Mouse (Mus musculus) adrenal gland, adult 8-10 months (tissue): ENCODE measurements around the gene Lrr1. TPM values are rescaled to one million over a fixed set of nuclear protein-coding genes. Genes with fewer than 3 reads are reported as not detected.

Experiments
- DNase-seq: peaks from one replicate; pipeline ENCODE4 v3.0.0; 2022
- microRNA-seq, 2 experiments: library from miRNA; unstranded; fragments of <30 nt; microRNA quantifications; one replicate each; pipeline ENCODE4 v1.2.0; 2022
- total RNA-seq, 4 experiments: library from RNA; stranded (reverse); gene quantifications; 2 replicates each; pipeline ENCODE4 v1.2.4; 2022

The Lrr1 gene
- total RNA-seq, 4 experiments from 2014 or later, result not detected

DNA sequence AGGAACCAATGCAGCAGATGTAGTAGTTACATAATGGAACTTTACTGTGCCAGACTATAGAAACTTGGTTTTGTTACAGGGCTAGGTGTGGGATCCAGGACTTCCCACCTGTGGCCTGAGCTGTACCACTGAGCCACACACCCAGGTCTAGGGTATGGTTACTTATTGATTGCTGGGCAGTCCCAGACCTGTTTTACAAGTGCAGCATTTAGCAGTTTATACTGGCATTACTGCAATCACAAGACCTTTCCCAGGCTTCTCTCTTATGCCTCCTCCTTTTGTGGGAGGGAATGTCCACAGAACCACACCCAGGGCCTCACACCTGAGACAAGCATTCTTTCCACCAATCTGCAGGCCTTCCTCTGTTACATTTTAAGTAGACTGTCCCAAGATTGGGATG lies 30.4 kb downstream of the Lrr1 start:
- no peak for DNase-seq

DNA sequence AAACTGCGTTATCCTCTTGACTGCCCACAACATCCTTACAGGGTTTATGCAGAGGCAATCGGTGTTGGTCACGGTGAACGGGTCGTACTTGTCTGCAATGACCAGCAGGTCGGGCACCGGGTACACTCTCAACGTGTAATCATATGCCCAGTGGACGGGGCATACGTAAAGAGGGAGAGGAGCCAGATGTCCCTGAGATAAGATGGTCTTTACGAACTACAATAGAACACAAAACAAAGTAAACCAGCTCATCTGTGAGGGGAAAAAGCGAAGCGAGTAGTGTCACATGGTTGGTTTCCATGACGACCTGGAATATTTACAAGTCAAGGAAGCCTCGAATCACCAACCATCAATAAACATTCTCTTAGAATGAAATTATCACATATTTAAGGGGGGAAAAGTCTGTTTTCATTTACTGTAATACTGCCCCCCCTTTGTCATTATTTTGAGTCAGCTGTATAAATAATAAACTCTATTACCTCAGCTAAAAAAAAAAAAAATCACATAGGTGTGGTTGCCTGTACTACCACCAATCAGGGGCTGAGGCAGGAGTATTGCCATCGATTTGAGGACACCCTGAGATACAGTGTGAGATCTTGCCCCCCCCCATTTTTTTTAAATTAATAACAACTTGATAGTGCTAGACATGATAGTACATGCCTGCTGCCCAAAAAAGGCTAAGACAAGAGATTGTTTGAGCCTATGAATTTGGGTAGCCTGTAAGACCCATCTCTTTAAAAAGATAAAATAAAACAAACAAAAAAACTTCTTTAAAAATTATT lies 35.6 kb downstream of the Lrr1 start, which contains the start of gene Gm49384:
Gene Gm49384, minus strand, starts transcription at position 216 of the 782 bp plus-strand sequence.
- no peak for DNase-seq

DNA sequence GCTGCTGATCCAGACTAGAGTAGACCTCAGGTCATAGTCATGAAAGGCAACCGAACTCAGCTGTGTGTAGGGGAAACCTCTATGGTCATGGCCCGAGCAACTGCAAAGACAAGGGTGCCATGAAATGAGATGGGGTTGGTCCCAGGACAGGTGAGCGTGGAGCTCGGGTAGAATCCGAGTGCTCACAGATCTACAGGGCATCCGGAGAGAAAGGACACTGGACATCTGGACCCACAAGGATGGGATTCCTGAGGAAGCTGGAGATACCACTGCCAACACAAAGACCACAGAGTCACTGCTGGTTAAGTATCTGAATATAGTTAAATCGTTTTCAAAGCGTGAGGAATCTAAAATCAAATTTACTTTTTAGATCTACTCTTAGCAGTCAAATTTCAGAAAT lies 38.8 kb downstream of the Lrr1 start:
- no peak for DNase-seq

DNA sequence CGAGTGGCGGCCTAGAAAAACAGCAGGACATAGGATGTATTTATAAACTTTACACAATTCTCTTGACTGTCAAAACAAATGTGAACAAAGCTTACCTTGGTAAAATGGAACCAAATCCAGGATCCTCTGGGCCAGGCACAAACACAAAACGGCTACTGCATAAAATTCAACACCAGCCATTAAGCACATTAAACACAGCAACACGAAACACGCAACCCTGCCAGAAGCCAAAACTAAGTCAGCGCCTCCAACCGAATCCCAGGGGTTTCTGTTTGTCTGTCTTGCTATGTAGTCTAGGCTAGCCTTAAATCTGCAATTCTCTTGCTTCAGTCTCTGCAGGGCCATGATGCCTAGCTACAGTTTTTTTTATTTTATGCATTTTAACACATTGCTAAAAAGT lies 39.3 kb downstream of the Lrr1 start:
- DNase-seq, result no peak

DNA sequence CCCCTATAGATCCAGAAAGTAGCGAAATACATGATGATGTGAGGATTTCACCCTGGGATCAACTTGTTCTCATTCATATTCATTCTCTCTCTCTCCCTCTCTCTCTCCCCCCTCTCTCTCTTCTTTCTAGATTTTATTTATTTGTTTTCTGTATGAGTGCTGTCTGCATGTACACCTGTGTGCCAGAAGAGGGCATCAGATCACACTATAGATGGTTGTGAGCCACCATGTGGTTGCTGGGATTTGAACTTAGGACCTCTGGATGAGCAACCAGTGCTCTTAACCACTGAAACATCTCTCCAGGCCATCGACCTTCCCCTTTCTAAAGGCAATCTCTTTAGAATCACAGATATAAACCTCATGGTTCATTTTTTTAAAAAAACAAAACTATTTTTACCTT lies 39.9 kb downstream of the Lrr1 start:
- DNase-seq, result no peak

DNA sequence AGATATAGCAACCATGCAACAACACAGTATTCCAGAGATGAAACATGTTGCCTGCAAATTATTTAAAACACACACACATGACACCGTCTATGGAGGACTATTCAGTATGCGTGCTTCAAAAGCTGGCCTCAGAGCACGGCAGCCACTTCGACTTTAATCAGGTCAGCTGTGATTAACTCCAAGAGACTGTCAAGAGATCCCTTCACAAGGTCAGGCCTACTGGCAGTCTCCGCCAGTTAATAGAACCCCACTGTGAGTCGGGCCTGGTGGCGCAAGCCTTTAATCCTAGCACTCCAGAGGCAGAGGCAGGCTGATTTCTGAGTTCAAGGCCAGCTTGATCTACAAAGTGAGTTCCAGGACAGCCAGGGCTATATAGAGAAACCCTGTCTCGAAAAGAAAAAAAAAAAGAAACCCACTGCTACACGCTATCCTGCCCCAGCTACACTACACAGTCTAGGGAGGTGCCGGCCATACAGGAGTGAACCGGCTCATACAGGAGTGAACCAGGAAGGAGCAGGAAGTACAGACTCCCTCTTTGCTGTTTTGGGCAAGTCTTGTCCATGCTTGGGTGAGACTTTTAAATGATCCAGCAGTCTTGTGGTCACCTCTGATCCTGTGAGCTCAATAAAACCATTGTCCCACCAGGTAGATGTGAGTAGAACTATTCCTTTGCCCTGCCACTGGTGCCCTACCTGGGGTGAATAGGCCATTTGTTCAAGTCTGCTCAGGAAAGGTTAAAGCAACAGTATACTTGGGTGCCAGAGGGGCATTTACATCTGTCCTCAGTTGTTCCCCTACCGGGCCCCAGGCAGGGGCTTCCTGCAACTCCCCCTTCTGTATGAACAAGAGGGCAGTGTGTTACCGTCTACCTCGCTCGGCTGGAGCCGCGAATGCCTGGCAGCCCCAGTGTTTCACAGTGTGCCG lies 41.7 kb downstream of the Lrr1 start:
- DNase-seq, result no peak

DNA sequence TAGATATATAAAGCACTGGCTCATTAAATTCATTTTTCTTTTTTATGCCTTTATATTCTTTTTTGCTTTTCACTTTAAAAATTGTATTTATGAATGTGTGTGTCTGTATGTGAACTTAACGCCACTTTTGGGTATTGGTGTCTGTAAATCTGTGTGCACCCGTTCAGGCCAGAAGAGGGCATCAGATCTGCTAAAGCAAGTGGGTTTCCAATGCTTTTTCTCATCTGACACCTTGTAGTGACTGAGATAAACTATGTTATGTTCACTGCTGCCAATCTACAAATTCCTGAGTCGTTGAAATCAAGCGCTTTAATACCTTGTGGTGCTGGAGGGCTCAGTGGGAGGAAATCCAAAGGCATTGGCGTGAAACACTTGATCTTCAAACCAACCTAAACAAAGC lies 42.4 kb downstream of the Lrr1 start:
- no peak for DNase-seq

DNA sequence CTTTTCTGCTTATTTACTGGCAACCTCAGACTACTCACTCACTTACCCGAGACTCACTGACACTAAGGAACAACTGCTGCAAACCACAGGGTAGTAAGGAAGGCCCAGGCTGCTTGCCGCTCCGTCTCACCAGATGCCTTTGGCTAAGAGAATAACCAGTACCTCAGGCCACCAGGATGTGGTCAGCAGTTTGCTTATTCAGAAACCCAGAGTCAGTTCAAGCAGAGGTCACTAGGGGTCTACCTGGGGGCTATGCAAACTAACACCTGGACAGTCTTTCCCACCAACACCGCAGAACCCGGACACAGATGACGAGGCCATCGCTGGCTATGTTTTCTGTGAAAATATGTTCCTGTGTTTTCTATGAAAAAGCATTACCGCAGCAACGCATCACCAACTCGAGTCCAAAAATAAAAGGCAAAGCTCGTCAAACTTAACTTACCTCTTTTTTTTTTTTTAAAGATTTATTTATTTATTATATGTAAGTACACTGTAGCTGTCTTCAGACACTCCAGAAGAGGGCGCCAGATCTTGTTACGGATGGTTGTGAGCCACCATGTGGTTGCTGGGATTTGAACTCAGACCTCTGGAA lies 44.7 kb downstream of the Lrr1 start:
- no peak for DNase-seq

DNA sequence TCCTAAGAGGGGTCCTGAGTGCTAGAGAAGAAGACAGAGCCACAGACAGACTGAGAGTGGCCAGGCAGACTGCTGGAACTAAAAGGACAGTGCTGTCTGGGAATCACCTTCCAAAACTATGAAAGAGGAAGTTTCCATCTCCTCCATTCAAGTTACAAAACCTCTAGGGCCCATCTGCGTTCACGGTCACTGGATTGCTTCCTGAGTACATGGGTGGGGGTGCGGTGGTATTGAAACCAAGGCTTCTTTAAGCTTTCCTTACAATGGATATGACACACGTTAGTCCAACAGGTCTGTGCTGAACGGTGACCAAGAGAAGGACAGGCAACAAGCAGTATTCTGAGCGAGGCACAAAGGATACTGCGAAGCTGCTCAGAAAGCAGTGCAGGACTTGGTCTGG lies 45.8 kb downstream of the Lrr1 start:
- DNase-seq, result no peak

DNA sequence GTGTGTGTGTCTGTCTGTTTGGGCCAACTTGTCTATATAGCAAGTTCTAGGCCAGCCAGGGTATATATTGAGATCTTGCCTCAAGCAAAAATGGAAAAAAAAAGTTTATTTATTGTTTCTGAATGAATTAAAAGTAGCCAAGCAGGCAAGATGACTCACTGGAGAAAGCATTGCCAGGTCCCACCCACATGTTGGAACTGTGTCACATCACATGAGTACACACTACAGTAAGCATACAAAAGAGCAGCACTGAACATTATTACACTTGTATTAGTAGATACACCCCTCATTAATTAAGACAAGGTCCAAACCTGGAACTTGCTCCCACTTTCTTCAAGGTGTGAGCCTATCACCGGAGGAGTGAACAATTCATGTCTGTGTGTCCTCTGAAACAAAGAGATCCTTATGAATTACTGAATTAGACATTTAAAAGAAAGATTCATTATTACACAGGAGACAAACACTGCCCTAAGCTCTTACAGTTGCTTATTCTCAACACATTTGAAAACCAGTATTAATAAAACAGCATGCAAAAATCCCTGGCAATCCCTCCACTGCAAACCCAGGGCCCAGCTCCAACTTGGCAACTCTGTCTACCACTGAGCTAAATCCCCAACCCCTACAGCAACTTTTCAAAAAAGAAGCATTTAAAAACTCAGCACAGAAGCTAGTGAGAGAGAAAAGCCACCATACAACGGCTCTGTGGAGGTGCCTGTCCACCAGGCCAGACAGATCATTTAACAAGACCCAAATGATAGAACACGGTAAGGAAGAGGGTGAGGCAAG lies 46.6 kb downstream of the Lrr1 start:
- peak; percentile 34 for DNase-seq

DNA sequence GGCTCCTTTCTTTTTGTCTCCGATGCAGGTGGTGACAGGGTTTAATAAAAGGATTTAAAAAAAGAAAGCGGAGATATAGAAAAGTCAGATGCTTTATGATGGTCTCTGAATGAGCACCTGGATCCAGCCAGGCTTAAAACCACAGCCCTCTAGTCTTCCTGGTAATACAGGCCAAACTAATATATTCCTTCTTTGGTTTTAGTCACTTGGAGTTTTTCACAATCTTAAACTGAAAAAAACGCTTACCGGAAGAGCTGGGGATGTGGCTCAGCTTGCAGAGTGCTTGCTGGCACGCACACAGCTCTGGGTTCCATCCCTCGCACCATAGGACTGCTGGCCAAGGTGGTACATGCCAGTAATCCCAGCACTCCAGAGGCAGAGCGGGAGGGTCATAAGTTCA lies 48.0 kb downstream of the Lrr1 start:
- no peak for DNase-seq

DNA sequence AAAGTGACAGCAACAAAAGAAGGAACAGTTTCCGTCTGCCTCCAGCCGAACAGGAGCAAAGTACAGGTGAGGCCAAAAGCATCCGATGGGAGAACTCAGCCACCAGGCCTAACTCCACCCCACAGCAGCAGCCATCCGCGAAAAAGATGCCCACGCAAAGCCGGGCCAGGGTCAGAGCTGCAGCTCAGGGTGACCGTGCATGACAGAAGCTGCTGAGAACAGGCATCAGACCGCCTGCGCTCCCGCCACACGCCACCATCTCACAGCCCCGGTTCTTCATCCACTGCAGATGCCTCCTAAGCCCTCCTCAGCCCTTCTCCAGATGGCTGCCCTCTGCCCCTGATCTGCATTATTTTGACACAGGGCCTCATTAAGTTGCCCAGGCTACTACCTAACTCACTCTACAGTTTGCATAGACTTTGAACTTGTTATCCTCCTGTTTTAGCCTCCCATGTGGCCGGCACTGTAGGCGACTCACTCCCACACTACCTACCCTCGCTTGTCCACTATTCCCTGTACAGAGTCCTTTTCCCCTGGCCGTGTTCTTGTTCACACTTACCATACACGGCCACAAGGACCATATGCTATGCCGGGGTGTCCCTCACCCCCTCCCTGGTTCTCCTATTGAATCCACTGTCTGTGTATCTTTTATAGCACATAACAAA lies 52.1 kb downstream of the Lrr1 start:
- DNase-seq, result no peak

DNA sequence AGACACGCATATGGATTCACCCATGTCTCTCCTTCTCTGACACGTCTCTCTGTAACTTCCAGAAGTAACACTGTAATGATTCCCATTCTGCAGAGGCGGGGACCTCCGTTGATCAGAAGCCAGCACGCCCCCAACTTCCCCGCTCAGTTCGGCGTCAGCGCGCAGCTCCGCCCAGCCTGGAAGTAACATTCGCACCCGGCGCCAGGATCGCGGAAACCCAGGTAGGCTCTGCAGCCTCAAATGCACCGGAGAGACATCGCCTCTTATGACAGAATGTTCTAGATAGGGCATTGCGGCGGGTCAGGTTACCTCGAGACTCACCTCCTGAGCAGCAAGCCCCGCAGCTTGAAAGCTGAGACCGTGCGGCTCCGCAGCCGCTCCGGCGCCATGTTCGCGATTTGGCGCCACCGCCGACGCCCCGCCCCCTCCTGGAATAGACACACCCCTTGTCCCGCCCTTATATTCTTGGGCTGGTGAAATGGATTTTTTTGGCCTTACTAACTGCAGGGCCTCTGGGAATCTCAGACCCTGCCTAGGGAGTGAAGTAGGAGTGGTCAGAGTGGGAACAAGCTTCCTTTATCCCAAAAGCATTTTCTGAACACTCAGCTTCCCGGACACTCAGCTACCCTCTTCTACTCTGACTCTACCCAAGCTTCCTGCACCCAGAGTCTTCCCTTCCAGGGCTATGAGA lies 59.3 kb downstream of the Lrr1 start, which contains the start of gene Pole2:
Gene Pole2, minus strand, starts transcription at position 420 of the 691 bp plus-strand sequence.
- peak; percentile 69 for DNase-seq

Small RNAs within 50 kb of the gene (microRNA-seq; reads per million reads assigned to microRNA genes)
- 0 reads per million in 2 experiments for gene Gm47287
- 0.70 to 1.5 reads per million in 2 experiments for gene Gm47295

Other genes with a start within 250 kb of the Lrr1 start
- gene Rps29, start 9.6 kb upstream of the Lrr1 start, total RNA-seq, result 1,000 to 10,000 TPM; 1,288 to 1,496 (median 1,367) TPM
- 100 to 1,000 TPM; 457 to 680 (median 548) TPM for gene Rpl36al, start 15.3 kb downstream of the Lrr1 start, total RNA-seq
- 10 to 100 TPM; 59.8 to 89.4 (median 61.3) TPM for gene Mgat2, start 15.3 kb downstream of the Lrr1 start, total RNA-seq
- 1 to 10 TPM; 5.1 to 8.0 (median 5.8) TPM for gene Gm49383, start 28.3 kb downstream of the Lrr1 start, total RNA-seq
- 1 to 10 TPM in 3 of 4 experiments, under 1 TPM in 1; 0.94 to 2.2 (median 1.5) TPM for gene Dnaaf2, start 29.6 kb downstream of the Lrr1 start, total RNA-seq
- 1 to 10 TPM; 3.6 to 7.2 (median 5.3) TPM for gene Gm49384, start 35.5 kb downstream of the Lrr1 start, total RNA-seq
- 1 to 10 TPM; 1.9 to 2.6 (median 2.4) TPM for gene Pole2, start 59.4 kb downstream of the Lrr1 start, total RNA-seq
- gene Klhdc1, start 72.4 kb downstream of the Lrr1 start, total RNA-seq, result 10 to 100 TPM in 1 of 4 experiments, 1 to 10 TPM in 3; 5.8 to 10.7 (median 8.9) TPM
- 10 to 100 TPM; 65.7 to 67.2 (median 67.0) TPM for gene Klhdc2, start 127.9 kb downstream of the Lrr1 start, total RNA-seq
- gene Nemf, start 188.4 kb downstream of the Lrr1 start, total RNA-seq, result 10 to 100 TPM; 41.6 to 80.5 (median 55.2) TPM
- 100 to 1,000 TPM; 108 to 148 (median 117) TPM for gene Arf6, start 203.3 kb downstream of the Lrr1 start, total RNA-seq
- under 1 TPM in 2 of 4 experiments, not detected in 2; 0.73 to 0.86 TPM for gene Gm9887, start 203.6 kb downstream of the Lrr1 start, total RNA-seq